Mouse (Mus musculus): ENCODE results near the gene Adar.
A peak's percentile ranks its signal among the peaks of the same experiment; 100 is the strongest.

The Adar gene

DNA sequence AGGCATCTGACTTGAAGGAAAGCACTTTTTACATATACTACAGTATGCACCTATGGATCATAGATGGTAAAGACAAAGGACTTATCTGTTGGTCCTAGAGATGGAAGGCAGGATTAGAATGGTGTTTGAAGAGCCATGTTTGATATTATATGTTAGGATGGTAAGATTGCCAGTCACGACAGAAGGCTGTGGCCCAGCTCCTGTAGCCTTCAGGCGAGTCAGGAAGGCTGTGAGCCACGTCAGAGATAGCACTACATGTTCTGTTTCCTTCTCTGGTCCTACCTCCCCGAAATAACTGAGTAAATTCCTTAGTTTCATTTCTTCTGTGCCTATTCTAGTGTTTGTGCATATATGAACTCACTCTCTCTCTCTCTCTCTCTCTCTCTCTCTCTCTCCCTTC is 17.3 kb downstream of the Adar start:
- no peak for DNase-seq

DNA sequence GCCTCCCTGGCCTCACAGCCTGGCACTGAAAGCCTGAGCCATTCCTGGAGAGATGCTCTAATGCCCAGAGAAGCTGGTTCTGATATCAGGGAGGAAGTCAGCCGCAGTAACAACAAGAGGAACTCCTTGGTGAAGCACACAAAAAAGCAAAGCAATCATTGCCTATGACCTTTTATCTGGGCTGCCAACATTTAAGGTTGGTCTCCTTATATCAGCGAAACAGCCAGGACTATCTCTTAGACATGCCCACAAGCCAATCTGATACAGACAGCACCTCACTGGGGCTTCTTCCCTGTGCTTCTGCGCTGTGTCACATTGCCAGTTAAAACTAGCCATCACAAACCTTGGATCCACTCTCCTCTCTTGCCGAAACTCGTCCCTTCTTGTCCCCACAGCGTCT is 23.7 kb downstream of the Adar start:
- DNase-seq: no peak

DNA sequence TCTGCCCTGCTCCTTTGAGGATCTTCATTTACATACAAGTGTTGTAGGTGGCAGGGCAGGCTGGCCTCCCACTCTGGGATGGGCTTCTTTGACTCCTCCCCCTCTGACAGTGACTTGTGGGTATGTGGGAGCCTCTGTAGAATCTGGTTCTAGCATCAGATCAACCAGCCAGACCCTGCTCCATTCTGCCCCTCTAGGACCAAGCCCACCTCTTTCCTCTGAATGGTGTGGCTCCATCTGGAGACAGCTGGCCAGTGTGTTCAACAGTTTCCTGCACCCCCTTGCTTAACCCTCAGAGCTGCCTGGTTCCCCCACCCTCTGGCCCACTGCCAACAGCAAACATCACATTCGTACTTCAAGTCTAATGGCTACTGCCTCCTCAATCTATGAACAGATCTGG is 37.5 kb downstream of the Adar start:
- no peak for DNase-seq

DNA sequence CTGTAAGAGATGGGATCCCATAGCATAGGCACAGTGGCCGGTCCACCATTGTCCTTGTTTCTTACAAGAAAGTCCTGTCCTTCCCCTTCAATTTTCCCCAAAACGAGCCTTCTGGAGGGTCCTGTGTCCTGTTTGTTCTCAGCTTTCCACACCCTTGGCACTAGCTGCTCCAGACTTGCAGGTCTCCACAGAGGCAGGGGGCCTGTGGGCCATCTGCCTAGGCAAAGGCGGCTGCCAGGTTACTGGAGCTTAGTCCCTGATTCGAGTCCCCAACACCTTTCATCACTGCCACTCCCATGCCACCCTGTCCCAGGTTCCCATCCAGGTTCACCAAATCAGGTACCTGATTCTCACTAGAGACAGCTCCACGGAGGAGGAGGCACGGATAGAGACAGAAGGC is 40.5 kb downstream of the Adar start:
- no peak for DNase-seq

DNA sequence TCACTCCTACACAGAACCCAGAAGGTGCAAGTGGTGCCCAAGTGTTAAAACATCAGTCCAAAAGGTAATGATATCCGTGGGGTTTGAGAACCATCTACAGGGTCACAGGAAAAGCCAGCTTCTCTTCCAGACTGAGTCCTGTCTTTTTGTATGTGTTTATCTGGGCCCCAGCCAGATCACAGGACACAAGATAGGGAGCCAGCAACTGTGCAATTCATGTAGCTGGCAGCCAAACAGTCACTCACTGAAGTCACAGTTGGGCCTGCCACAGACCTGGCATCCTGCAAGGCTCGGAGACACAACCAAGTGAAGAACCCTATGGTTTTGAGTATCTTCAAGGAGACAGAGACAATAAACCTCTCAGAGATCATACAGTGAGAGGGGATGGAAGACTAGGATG is 43.0 kb downstream of the Adar start:
- DNase-seq: no peak

DNA sequence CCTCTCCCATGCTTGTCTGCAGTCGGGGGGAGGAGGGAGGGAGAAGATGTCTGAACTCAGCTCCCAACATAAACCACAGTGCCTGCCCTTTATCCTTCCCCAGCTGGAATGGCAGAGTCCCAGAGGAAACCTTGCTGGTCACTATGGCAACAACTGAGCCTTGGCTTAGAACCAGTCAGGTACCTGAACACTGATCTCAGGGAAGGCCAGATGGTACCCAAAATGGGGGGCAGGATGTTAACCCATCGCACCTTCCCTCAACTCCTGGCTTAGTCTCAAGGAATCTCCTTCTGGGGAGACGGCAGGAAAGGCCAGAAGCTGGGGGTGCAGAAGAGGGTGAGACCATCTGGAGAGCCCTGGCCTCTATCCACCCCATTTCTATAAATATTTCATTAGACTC is 45.0 kb downstream of the Adar start:
- no peak for DNase-seq

DNA sequence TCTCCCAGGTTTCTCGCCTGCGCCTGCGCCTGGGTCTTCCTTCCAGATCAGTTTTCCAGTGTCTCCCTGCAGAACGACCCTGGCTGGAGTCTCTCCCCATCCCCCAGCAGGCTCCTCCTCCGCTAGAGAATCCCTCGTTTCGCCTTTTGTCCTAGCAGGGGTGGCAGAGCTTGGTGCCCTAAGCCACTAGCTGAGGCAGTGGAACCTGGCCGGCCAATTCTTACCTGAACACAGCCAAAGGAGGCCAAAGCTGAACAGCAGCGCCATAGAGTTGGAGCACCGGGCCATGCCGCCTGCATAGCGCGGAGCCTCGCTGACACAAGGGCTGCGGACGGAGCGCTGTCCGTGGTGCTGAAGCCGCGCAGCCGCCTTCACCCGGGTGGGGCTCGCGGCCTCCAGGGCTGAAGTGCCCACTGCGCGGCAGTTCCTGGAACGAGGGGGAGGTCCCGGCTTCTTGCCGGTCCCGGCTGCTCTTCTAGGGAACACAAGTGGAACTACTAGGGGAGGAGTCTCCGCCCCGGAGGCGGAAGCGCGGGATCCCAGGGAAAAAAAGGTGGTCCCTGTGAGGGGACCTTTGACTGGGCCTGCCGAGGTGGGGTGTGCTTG is 49.4 kb downstream of the Adar start, which contains the start of gene Chrnb2:
TSS of gene Chrnb2 (minus strand) at position 514 of the 606 bp plus-strand sequence.
- peak; percentile 57 for DNase-seq

DNA sequence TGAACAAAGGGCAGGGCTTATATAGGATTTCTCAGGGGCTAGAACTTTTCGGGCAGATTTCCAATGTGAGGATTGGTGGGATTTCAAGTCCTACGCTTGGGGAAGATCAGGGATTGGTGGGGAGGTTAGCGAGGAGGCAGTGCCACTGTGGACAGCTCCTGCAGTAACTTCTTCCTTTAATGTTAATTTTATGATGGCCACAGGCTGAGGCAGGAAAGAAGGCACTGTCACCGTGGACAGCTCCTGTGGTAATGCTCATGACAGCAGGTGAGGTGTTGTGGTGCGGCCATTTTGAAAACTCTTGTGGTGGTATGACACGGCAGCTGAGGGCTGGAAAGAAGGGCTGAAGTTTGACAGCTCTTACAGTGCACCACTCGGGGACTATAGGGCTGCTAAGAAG is 54.8 kb downstream of the Adar start:
- DNase-seq: no peak

DNA sequence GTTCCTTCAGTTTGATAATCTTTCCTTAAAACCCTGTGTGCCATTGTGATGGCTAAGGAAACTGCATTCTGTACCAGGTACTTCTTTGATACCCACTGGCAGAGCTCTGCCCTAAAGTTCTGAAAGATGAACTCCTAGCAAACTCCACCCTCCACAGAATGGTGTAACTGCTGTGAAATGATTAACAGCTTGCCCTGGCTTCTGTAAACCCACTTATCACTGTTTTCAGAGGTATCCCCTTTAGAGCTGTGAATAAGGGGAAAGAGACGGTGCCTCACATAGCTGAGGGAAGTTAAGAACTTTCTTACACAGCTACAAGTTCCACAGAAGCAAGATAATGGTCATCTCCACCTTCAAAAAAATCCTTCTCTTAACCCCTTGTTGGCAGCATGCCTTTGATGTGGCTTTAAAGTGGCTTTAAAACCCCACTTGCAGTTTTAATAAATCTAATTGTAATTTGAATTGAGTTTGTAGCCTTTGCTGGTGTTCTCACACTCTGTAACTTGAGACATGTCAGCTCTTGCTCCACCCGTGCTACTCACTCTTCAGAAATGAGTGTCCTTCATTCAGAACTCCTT is 55.7 kb downstream of the Adar start:
- DNase-seq: no peak

DNA sequence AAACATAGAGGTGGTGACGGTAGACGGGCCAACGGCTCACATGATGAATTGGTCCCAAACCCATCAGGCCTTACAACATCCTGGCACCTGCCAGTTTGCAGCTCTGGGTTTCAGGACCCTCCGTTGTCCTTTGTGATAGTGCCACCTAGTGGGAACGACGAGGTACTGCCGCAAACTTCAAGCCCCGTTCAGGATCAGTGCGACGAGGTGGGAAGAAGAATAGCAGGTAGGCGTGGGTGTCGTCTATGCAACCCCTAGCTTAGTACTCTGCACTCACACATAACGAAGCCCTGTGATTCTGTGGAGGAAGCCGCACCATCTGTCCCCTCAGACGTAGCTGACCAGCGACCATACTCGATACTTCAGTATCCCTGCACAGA is 57.8 kb downstream of the Adar start:
- peak; percentile 86 for DNase-seq

DNA sequence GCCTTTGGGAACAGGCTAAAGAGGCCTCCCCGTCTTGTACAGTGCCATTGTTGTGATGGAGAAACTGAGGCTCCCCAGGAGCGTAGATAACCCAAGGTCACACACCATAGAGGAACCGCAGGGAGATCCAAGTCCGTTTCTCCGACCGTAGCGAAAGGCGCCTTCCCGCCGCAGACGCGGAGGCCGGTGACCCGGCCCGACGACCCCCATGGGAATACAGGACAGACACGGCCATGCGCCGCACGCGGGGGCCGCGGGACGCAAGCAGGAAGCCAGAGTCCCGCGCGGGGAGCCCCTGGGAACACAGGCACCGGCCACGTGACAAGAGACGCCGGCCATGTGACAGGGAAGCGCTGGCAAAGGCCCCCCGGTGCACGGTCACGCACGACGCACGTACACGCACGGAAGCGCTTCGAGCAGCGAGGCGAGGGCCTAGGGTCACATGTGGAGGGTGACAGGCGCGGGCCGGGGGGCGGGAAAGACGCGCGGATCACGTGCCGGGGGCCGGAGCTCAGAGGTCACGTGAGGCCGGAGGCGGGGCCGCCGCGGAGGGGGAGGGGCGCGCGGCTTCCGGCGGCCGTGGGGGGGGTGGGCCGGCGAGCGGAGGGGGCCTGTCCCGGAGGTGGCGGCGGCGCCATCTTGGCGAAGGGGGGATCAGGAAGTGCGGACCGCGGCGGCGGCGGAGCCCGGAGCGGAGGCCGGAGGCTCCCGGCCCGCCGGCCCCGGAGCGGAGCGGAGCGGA is 58.3 kb downstream of the Adar start, which contains the start of gene Ube2q1:
TSS of gene Ube2q1 (plus strand) at position 649 of the 742 bp plus-strand sequence.
- peak; percentile 98 for DNase-seq

DNA sequence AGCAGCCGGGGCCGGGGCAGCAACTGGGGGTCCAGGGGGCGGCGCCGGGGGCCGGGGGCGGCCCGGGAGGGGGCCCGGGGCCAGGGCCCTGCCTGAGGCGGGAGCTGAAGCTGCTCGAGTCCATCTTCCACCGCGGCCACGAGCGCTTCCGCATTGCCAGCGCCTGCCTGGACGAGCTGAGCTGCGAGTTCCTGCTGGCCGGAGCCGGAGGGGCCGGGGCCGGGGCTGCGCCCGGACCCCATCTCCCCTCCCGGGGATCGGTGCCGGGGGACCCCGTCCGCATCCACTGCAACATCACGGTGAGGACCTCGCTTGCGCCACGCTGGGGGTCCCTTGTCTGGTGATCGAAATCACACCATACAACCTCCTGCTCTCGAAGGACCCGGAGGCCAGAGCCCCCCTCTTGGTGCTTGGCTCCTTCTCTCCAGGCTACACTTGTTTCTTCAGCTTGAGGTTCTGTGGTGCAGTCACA is 59.0 kb downstream of the Adar start:
- peak; percentile 37 for DNase-seq

DNA sequence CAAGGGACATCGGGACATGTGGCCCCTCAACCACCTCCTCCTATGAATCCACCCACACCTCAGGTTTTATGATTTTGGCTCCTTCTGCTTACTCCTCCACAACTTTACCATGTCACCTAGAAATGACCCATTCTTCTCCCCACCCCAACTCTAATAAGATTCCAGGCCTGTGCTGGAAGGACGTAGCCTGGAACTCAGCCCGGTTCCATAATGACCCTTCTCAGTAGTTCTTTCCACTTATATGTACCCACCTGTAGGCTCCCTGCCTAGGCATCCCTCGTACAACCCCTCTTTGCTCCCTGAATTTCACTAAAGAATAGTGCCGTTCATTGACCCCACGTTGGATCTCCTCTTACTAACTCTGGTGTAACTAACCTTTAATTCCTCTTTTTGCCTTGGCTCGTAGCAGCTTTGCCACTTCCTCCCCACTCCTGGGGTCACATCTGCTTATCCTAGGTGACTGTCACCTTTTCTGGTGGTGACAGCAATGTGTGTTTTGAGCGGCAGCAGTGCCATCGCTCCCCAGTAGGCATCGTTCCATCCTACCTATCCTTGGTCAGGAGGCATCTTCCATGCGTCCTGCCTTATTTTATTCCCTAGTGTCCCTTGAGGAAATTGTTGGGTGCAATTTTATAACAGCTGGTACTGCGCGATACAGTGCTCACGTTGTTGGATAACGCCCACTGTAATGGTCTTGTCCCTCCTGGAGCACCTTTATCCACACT is 59.6 kb downstream of the Adar start:
- no peak for DNase-seq

DNA sequence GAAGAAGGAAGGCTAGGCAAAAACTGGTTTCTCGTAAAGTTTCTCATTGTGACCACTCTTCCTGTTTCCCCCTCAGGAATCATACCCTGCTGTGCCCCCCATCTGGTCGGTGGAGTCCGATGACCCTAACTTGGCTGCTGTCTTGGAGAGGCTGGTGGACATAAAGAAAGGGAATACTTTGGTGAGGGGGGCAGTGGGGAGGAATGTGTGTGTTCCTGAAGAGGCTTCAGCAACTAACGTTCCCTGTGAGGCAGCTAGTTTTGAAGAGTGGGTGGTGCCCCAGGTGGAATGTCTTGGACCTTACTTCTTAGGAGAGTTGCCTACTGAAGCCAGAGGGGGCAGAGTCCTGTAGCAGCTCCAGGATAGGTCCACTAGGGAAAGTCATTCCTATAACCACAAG is 61.2 kb downstream of the Adar start:
- no peak for DNase-seq

DNA sequence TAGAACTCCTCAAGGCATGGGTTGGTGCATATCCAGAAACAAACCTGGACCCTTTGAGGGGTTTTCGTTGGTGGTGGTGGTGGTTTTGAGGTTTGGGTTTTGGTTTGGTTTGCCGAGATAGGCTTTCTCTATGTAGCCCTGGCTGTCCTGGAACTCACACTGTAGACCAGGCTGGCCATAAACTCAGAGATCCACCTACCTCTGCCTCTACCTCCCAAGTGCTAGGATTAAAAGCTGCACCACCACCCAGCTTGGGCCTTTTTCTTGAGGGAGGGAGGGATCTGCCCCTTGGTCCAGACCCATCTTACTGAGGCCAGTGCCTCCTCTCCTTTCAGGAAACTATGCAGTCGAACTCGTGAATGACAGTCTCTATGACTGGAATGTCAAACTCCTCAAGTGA is 65.3 kb downstream of the Adar start:
- DNase-seq: no peak

DNA sequence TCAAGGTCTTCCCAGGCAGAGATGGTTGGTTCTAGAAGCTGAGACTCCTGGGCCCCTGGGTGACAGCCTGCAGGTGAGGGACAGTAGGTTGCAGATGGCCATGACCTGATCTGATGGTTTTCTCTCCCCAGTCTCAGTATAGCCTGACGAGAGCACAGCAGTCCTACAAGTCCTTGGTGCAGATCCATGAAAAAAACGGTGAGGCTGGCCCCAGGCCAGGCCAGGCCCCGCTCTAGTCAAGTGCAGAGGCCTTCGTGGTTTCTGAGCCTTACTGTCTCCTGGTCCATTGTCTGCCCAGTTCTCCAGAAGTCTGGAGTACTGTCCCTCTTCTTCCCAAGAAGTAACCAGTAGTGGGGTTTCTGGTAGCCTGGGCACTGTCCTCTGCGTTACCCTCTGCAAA is 66.8 kb downstream of the Adar start:
- no peak for DNase-seq

DNA sequence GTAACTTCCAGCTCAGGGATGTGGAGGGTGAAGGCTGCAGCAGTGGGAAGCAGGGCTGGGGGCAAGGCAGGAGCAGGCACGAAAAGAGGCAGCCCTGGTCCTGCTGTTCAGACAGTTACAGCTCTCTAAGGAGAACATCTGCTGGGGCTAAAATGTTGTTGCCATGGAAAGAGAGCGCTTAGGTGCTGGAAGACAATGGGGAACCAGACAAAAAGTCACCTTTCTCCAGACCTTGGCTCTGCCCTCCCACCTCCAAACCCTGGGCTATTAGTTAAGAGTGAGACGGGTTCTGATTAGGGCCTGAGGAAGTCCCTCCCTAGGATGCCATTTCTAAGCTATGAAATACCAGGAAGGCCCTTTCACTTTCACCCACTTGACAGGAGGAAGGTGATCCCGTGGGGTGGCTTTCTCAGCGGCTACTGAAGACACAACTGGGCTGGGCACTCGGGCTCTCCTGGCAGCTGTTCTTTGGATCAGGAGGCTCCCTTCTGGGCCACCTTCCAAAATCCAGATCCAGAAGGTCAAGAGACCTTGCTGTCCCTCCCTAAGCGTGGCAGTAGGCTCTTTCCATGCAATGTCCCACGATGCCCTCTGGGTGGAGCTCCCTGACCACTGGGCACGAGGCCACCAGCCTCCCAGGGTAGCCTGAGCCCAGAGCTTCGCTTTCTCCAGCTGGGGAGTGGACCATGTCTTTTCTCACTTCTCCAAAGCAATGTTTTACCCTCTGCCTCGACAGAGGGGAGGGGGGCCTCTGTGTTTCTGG is 70.3 kb downstream of the Adar start:
- peak; percentile 54 for DNase-seq

DNA sequence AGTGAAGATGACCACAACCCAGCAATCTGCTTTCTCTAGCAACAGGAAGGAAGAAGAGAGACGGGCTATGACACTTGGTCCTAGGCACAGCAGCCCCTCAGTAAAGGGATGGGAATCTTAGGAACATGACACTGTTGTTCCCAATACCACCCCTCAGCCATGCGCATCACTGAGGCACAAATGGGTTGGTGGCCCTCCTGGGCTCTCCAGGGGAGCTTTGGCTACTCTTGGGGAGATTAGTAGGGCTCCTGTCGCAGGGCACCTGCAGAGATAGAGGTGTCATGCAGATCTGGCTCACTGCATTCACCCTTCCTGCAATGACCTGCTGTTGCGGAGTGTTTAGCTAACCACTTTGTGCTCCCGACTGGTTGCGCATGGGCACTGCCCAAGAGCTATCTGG is 71.5 kb downstream of the Adar start:
- DNase-seq: no peak

DNA sequence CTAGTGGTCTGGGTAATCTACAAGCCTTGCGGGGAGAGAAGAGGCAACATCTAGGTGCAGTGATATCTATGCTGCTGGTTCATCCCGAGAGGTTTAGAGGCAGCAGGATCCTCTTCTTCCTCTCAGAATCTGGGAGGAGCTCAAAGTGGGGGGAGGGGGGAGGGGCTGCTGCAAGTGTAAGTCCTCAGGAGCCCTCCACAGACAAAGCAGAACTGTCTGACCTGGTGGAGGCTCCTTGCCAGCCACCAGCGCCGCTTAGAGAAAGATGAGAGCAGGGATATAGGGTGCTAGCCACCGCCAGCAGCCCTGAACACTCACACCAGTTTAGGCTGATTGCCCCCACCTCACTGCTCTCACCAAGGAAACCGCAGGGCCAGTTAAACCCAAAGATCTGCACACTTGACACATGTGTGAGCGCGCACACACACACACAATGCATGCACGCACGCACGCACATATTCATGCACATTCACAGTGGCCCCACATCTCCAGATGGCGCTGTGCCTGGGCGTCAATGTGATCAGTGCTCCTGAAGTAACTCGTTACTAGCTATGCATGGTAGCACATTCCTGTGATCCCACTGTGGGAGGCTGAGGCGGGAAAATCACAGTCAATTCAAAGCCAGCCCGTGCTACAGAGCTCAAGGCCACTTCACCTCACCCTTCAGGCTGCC is 74.0 kb downstream of the Adar start:
- peak; percentile 29 for DNase-seq

DNA sequence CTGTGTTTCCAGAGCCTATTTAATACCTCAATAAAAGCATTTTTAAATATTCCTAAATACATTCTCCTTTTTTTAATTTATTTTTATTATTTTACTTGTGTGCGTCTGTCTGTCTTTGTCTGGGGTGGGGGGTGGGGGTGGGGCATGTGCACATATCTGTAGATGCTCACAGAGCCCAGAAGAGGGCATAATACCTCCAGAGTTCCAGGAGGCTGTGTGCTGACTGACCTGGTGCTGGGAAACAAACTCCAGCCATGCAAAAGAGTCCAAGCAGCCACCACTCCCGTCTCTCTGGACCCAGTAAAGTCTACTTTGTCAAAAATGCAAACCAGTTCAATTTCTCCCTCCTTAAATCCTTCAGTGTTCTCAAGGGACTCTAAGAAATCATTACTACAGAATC is 79.8 kb downstream of the Adar start:
- no peak for DNase-seq

DNA sequence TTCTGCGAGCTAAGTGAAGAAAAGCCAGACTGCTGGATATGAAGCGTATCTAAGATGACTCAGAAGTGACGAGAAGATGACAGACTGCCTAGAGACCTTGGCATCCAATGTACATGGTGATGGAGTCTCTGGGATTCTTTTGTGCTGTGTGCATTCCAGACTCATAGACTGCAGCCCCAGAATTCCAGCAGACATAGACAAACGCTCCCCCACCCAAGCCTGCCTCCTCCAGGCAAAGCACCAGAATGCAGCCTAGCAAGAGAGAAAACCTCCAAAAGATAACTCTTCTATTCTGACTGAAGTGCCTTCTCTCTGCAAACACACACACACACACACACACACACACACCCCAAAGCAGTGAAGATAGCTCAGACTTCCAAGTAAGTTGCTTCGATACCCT is 80.9 kb downstream of the Adar start:
- DNase-seq: no peak

DNA sequence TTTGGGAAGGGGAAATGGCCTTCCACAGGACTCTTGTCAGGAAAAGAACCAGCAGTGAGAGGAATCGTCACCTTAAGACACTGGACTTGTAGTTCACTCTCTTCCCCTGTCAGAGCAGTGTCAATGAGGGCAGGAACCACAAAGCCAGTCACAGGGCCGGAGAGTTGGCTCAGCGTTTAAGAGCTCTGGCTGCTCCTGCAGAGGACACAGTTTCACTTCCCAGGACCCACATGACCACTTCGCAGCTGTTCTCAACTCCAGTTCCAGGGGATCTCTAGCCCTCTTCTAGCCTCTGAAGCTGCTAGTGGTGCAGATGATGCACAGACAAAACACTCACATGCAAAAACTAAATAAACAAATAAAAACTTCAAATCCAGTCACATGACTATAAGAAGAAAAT is 81.5 kb downstream of the Adar start:
- DNase-seq: no peak

Measured in right cerebral cortex, adult 18-20 months (tissue).